Mouse (Mus musculus) left cerebral cortex, postnatal 10 days (tissue): ENCODE data around the gene Fkbp5. TPM values are rescaled to one million over a fixed set of nuclear protein-coding genes. Genes with fewer than 3 reads are reported as not detected.
A peak's percentile ranks its signal among the peaks of the same experiment; 100 is the strongest.
"Not testable (repeated sequence)": the region's sequence is repeated elsewhere in the genome, so short reads cannot be mapped to it uniquely, and the experiment has no call there.

Source experiments
- DNase-seq, 2 experiments: peaks; one replicate each; pipeline ENCODE4 v3.0.0; 2021 to 2022; ENCODE audit warnings: low spot score in 2 of 2, mixed read lengths in 1 of 2; ENCODE audit errors: extremely low spot score in 1 of 2
- intact Hi-C: fragments of 180-260 bp; cut with DNase I; formaldehyde crosslinking; loops from one replicate; pipeline ENCODE4 v1.15.1; 2025
- total RNA-seq, 2 experiments: library from RNA; stranded (reverse); gene quantifications; 2 replicates each; pipeline ENCODE4 v1.2.3; 2021

Gene Fkbp5
- total RNA-seq, 2 experiments from 2014 or later = 26.8 to 50.6 TPM

- intact Hi-C loops = no loop called here
Measured at GRCm38 (mm10) chr17:28438342-28439115, 78.8 kb downstream of the Fkbp5 start.

GRCm38 (mm10) chr17:28437938-28438337, 79.4 kb downstream of the Fkbp5 start:
- intact Hi-C loops = no loop called here
- no peak for DNase-seq

More at GRCm38 (mm10) chr17:28438342-28439115, 78.8 kb downstream of the Fkbp5 start:
- no peak for DNase-seq

- no peak for DNase-seq
- intact Hi-C loops = no loop called here
Measured at GRCm38 (mm10) chr17:28434921-28435485, 82.3 kb downstream of the Fkbp5 start.

GRCm38 (mm10) chr17:28433029-28433428, 84.3 kb downstream of the Fkbp5 start:
- intact Hi-C loops = no loop called here
- DNase-seq = no peak

- no peak for DNase-seq
- intact Hi-C loops = no loop called here
Measured at GRCm38 (mm10) chr17:28431931-28432335, 85.4 kb downstream of the Fkbp5 start.

GRCm38 (mm10) chr17:28431038-28431437, 86.3 kb downstream of the Fkbp5 start:
- intact Hi-C loops = no loop called here
- no peak for DNase-seq

GRCm38 (mm10) chr17:28428474-28429258, 88.7 kb downstream of the Fkbp5 start:
- peak in 1 of 2 experiments; percentile 62 for DNase-seq
- intact Hi-C loops = no loop called here

- intact Hi-C loops = no loop called here
- DNase-seq = no peak
Measured at GRCm38 (mm10) chr17:28427666-28428065, 89.7 kb downstream of the Fkbp5 start.

GRCm38 (mm10) chr17:28424373-28424772, 93.0 kb downstream of the Fkbp5 start:
- DNase-seq = no peak
- intact Hi-C loops = no loop called here

GRCm38 (mm10) chr17:28421071-28421470, 96.3 kb downstream of the Fkbp5 start:
- intact Hi-C loops = no loop called here
- DNase-seq = no peak

GRCm38 (mm10) chr17:28420229-28421051, 96.9 kb downstream of the Fkbp5 start:
- intact Hi-C loops = no loop called here
- DNase-seq = no peak

GRCm38 (mm10) chr17:28419636-28420035, 97.7 kb downstream of the Fkbp5 start:
- DNase-seq = no peak
- intact Hi-C loops = no loop called here

GRCm38 (mm10) chr17:28418954-28419353, 98.4 kb downstream of the Fkbp5 start:
- intact Hi-C loops = no loop called here
- DNase-seq = no peak

GRCm38 (mm10) chr17:28418481-28418880, 98.8 kb downstream of the Fkbp5 start:
- DNase-seq, intact Hi-C loops: not testable (repeated sequence)

- intact Hi-C loops = no loop called here
- no peak for DNase-seq
Measured at GRCm38 (mm10) chr17:28417771-28418170, 99.6 kb downstream of the Fkbp5 start.

- intact Hi-C loops = no loop called here
Measured at GRCm38 (mm10) chr17:28415271-28415670, 102.1 kb downstream of the Fkbp5 start.

GRCm38 (mm10) chr17:28411381-28411960, 105.9 kb downstream of the Fkbp5 start:
- DNase-seq = no peak
- intact Hi-C loops = no loop called here

More at GRCm38 (mm10) chr17:28415271-28415670, 102.1 kb downstream of the Fkbp5 start:
- DNase-seq = no peak

- intact Hi-C loops = no loop called here
- no peak for DNase-seq
Measured at GRCm38 (mm10) chr17:28410731-28411130, 106.6 kb downstream of the Fkbp5 start.
